Mouse (Mus musculus): ENCODE measurements around the gene BC067074.

DNA sequence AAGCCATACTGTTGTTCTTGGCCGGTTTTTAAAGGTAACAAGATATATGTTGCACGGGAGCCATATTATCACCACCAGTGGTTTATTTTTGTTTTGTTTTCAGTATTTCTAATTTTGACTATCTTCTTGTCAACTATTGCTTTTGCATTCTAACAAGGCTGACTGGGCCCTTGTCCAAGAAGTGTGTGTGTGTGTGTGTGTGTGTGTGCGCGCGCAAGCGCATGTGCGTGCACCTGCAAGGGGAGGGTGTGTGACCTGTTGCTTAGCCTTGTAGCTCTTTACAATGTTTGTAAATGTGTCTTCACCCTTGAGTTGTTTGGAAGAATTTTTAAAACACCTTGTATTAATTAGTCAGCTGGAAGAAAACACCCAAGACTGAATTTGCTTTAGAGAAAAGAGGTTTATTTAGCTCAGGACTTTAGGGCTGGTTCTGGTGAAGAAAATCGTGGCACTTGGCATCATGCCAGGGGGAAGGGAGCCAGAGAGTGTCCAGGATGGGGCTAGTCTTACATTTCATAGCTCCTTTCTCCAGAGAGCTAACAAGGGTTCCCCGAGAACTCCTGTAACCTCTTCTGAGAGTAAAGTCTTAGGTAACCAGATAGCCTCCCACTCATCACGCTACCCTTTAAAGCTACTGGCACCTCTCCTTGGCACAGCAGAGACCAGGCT lies 3.0 kb downstream of the BC067074 start:
- TF ChIP-seq CTCF (IDR thresholded peaks at IDR 0.05; ENCODE audit: control insufficient read depth, insufficient read depth, insufficient read length) (no peak), MYOG (IDR thresholded peaks at IDR 0.05; ENCODE audit: control insufficient read depth, extremely low read depth, insufficient read length) (no peak)
